Mouse (Mus musculus) lung, postnatal 0 days (tissue): ENCODE measurements around the gene Aagab. TPM values are rescaled to one million over a fixed set of nuclear protein-coding genes. Genes with fewer than 3 reads are reported as not detected.

Source experiments
- ATAC-seq: fragments of 200-750 bp; cut with Nextera tagmentation; 2 replicates; pipeline ENCODE4 v1.8.0; 2017; ENCODE audit warnings: moderate library complexity
- DNase-seq: peaks from one replicate; pipeline ENCODE4 v3.0.0-alpha.2; 2016; ENCODE audit warnings: low spot score
- H3K27ac ChIP-seq: fragments of 300-500 bp; sonication (generic); 2 replicates; pipeline ENCODE4 v1.5.1; 2014; ENCODE audit warnings: antibody characterized with exemption, mild to moderate bottlenecking, low read length, mixed read lengths
- H3K27me3 ChIP-seq: fragments of 300-500 bp; sonication (generic); replicated peaks from 2 replicates; pipeline ENCODE4 v1.6.1; 2014; ENCODE audit warnings: low read length, mixed read lengths; ENCODE audit not compliant: insufficient read depth
- H3K36me3 ChIP-seq: fragments of 300-500 bp; sonication (generic); 2 replicates; pipeline ENCODE4 v1.6.1; 2014; ENCODE audit warnings: low read length, mixed read lengths; ENCODE audit not compliant: insufficient read depth
- H3K4me1 ChIP-seq: fragments of 300-500 bp; sonication (generic); 2 replicates; pipeline ENCODE4 v1.6.1; 2014; ENCODE audit warnings: antibody characterized with exemption, low read depth, low read length, mixed read lengths; ENCODE audit not compliant: insufficient read depth
- H3K4me2 ChIP-seq: fragments of 300-500 bp; sonication (generic); replicated peaks from 2 replicates; pipeline ENCODE4 v1.6.1; 2014; ENCODE audit warnings: low read depth, mild to moderate bottlenecking, low read length, moderate library complexity, mixed read lengths
- H3K4me3 ChIP-seq: fragments of 300-500 bp; sonication (generic); 2 replicates; pipeline ENCODE4 v1.5.1; 2014; ENCODE audit warnings: low read depth, low read length
- H3K9ac ChIP-seq: fragments of 300-500 bp; sonication (generic); replicated peaks from 2 replicates; pipeline ENCODE4 v1.6.1; 2014; ENCODE audit warnings: low read depth, mild to moderate bottlenecking
- H3K9me3 ChIP-seq: fragments of 300-500 bp; sonication (generic); 2 replicates; pipeline ENCODE4 v1.6.1; 2016; ENCODE audit warnings: low read length, mixed read lengths
- CTCF ChIP-seq: IDR thresholded peaks from 2 replicates; pipeline ENCODE4 v1.5.1; 2016; ENCODE audit warnings: antibody characterized with exemption, mild to moderate bottlenecking
- EP300 ChIP-seq: IDR thresholded peaks from 2 replicates; pipeline ENCODE4 v1.6.1; 2016; ENCODE audit warnings: antibody characterized with exemption, mild to moderate bottlenecking, control low read depth
- WGBS: fragments of 180-500 bp; shearing (Covaris S2); extraction: QIAGEN DNeasy Blood & Tissue Kit; methylation state at CpG from one replicate; pipeline ENCODE4 v1.1.7; 2014; 5-methylcytosine and 5-hydroxymethylcytosine counted together
- polyA plus RNA-seq: library from polyadenylated mRNA; unstranded; fragments of >200 nt; fragmentation: Nextera tagmentation; extraction: Ambion mirVana; gene quantifications from 2 replicates; pipeline ENCODE4 v1.2.1, GENCODE M21; 2015

Gene Aagab
- polyA plus RNA-seq, 1 experiment from 2014 or later: 20.5 TPM

- TF ChIP-seq EP300 (no peak), CTCF (no peak)
- ATAC-seq (no peak), DNase-seq (no peak)
- Histone ChIP-seq H3K9ac (no peak overlapping the region), H3K9me3 (no peaks in the 10 kb centered on the region), H3K36me3 (no peaks in the 10 kb centered on the region), H3K27ac (no peak overlapping the region), H3K4me2 (no peak overlapping the region), H3K27me3 (no peaks in the 10 kb centered on the region), H3K4me1 (no peaks in the 10 kb centered on the region), H3K4me3 (no peak overlapping the region)
- 84% methylated on average over 8 of the region's 8 CpGs for WGBS
Measured at GRCm38 (mm10) chr9:63595652-63596051, 6.8 kb upstream of the Aagab start.

DNA sequence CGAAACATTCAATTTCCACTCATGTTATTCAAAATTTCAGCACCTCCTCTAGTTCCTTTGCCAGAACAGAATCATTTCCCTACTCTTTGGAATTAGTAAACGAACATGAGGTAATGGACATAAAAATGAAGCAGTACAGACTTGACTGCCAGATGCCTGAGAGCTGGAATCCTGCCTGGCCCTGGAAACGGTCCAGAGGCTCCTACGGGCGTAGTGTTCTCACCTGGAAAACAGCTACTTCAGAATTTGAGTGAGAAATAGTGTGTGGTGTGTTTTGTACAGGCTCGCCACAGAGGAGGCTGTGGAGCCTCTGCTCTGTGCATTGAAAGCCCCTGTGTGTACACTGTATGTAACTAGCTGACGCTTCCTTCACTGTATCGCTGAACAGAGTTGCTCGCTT, 5.8 kb upstream of the Aagab start:
- H3K4me1 ChIP-seq: no peaks in the 10 kb centered on the region
- no peaks in the 10 kb centered on the region for H3K9me3 ChIP-seq
- no peak overlapping the region for H3K27ac ChIP-seq
- H3K36me3 ChIP-seq: no peaks in the 10 kb centered on the region
- no peak overlapping the region for H3K4me2 ChIP-seq
- peak; percentile 87 for ATAC-seq
- no peaks in the 10 kb centered on the region for H3K27me3 ChIP-seq
- WGBS: 39% methylated on average over 9 of the region's 9 CpGs
- peak; percentile 77 for DNase-seq
- no peak overlapping the region for H3K9ac ChIP-seq
- TF ChIP-seq EP300 (no peak), CTCF (no peak; the same call in 1 of the 2 replicates)
- no peak overlapping the region for H3K4me3 ChIP-seq

- no peaks in the 10 kb centered on the region for H3K9me3 ChIP-seq
- WGBS: 51% methylated on average over 6 of the region's 6 CpGs
- TF ChIP-seq EP300 (no peak), CTCF (no peak)
- no peaks in the 10 kb centered on the region for H3K27me3 ChIP-seq
- no peak for ATAC-seq
- no peaks in the 10 kb centered on the region for H3K36me3 ChIP-seq
- H3K9ac ChIP-seq: no peak overlapping the region
- H3K4me3 ChIP-seq: no peak overlapping the region
- H3K27ac ChIP-seq: no peak overlapping the region
- 0 out of 2 replicates have a peak, but pooled peaks cover 3% of the 10 kb centered on the region for H3K4me1 ChIP-seq
- peak overlapping the region; percentile 77; the same call in 1 of the 2 replicates for H3K4me2 ChIP-seq
- DNase-seq: no peak
Measured at GRCm38 (mm10) chr9:63603849-63604248, 1.4 kb downstream of the Aagab start.

DNA sequence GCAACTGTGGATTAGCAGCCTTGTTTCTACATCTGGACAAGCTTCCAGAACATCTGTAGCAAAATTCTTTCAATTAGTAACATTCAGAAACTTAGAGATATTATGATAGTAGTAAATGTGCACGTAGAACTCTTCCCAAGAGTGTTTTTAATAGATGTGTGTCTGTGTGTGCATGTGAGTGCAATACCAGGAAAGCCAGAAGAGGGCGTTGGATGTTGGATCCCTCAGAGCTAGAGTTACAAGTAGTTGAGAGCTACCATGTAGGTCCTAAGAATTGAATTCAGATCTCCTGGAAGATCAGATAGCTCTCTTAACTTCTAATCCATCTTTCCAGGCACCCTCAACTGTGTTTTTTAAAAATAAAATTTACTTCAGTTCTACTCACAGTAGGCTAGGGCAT, 4.1 kb downstream of the Aagab start:
- Histone ChIP-seq H3K9ac (no peak overlapping the region), H3K4me1 (0 out of 2 replicates have a peak, but pooled peaks cover 8% of the 10 kb centered on the region), H3K27me3 (no peaks in the 10 kb centered on the region), H3K36me3 (no peaks in the 10 kb centered on the region), H3K4me3 (no peak overlapping the region), H3K9me3 (no peaks in the 10 kb centered on the region), H3K4me2 (no peak overlapping the region), H3K27ac (no peak overlapping the region)
- TF ChIP-seq CTCF (peak; percentile 46), EP300 (no peak)
- ATAC-seq: no peak
- no peak for DNase-seq
- 64% methylated on average over 2 of the region's 2 CpGs for WGBS

DNA sequence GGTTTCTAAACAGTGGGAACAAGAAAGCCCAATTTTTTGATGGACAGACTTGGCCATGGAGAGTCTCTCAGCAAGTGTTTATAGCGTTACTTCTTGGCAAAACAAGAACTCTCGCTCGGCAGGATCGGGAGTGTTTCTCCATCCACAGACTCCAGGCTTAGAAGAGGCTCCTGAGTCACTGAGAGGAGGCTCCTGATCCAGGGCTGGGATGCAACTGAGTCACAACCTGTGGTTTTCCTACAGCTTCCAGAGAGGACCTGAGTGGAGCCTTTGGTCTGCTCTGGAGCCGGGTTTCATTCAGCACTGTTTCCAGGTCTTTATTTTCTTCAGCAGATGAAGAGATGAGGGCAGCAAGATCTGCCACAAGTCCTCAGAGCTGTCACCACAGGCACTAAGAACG, 5.5 kb downstream of the Aagab start:
- Histone ChIP-seq H3K4me3 (no peak overlapping the region), H3K4me1 (peaks cover 11% of the 10 kb centered on the region; the same call in 1 of the 2 replicates), H3K27ac (no peak overlapping the region), H3K9ac (no peak overlapping the region), H3K27me3 (no peaks in the 10 kb centered on the region), H3K9me3 (no peaks in the 10 kb centered on the region), H3K4me2 (no peak overlapping the region), H3K36me3 (no peaks in the 10 kb centered on the region)
- ATAC-seq (no peak), DNase-seq (no peak)
- WGBS: 80% methylated on average over 6 of the region's 6 CpGs
- TF ChIP-seq EP300 (no peak), CTCF (no peak)

DNA sequence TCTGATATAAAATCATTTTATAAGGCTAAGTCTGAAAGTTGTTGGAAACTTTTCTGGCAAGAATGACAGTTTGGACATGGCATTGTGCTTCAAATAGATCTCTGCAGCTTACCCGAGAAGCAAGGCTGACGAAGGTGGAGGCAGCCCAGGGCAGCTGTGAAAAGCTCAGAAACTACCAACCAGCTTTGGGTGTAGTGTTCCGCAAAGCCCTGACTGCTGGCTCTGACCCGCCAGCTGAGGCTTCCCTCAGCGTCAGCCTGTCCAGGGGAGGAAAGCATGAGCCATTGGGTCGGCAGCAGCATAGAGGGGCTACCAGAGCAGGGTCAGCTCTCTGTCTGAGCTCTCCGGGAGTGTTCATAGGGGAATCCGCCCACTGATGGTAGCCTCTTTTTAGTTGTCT, 6.8 kb downstream of the Aagab start:
- DNase-seq (no peak), ATAC-seq (no peak)
- H3K9ac ChIP-seq: no peak overlapping the region
- peaks cover 15% of the 10 kb centered on the region for H3K4me1 ChIP-seq
- H3K36me3 ChIP-seq: no peaks in the 10 kb centered on the region
- H3K27me3 ChIP-seq: no peaks in the 10 kb centered on the region
- H3K9me3 ChIP-seq: no peaks in the 10 kb centered on the region
- no peak for TF ChIP-seq CTCF
- no peak for TF ChIP-seq EP300
- no peak overlapping the region for H3K4me3 ChIP-seq
- H3K4me2 ChIP-seq: no peak overlapping the region
- 82% methylated on average over 8 of the region's 8 CpGs for WGBS
- H3K27ac ChIP-seq: no peak overlapping the region

DNA sequence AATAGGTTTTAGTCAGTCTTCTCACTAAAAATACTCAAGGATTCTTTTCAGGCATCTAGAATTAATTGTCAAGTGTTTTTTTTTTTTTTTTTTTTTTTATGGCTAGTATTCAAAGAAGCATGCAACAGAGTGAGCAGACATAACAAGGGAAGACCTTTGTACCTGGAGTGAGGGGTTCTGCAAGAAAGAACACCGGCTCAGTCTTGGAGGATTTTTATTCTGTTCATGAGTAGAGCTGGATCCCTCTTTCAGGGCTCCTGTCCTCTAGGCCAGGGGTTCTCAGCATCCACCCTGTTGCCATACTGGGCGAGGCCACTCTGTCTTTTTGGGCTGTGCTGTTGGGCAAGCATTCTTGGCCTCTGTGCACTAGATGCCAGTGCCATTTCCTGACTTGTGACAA, 7.3 kb downstream of the Aagab start:
- ATAC-seq (no peak), DNase-seq (no peak)
- no peak overlapping the region for H3K27ac ChIP-seq
- 98% methylated on average over 2 of the region's 2 CpGs for WGBS
- no peak overlapping the region for H3K4me3 ChIP-seq
- no peak overlapping the region for H3K4me2 ChIP-seq
- no peaks in the 10 kb centered on the region for H3K27me3 ChIP-seq
- H3K9ac ChIP-seq: no peak overlapping the region
- H3K4me1 ChIP-seq: peaks cover 19% of the 10 kb centered on the region
- no peaks in the 10 kb centered on the region for H3K36me3 ChIP-seq
- TF ChIP-seq CTCF: no peak
- TF ChIP-seq EP300: no peak
- no peaks in the 10 kb centered on the region for H3K9me3 ChIP-seq
